Mouse (Mus musculus) heart, embryonic 13.5 days (tissue): ENCODE data around the gene Cdh11. TPM values are rescaled to one million over a fixed set of nuclear protein-coding genes. Genes with fewer than 3 reads are reported as not detected.

Experiments used
- ATAC-seq: fragments of 200-750 bp; cut with Nextera tagmentation; 2 replicates; pipeline ENCODE4 v1.8.0; 2017; ENCODE audit warnings: moderate TSS enrichment; ENCODE audit not compliant: insufficient number of reproducible peaks, low FRiP score, low TSS enrichment; ENCODE audit errors: extremely low read depth
- H3K27ac ChIP-seq: fragments of 300-500 bp; sonication (generic); replicated peaks from 2 replicates; pipeline ENCODE4 v1.5.1; 2015; ENCODE audit warnings: moderate library complexity, mild to moderate bottlenecking, inconsistent platforms
- H3K27me3 ChIP-seq: fragments of 300-500 bp; sonication (generic); replicated peaks from 2 replicates; pipeline ENCODE4 v1.6.1; 2015; ENCODE audit warnings: mild to moderate bottlenecking, inconsistent platforms
- H3K36me3 ChIP-seq: fragments of 300-500 bp; sonication (generic); 2 replicates; pipeline ENCODE4 v1.6.1; 2015; ENCODE audit warnings: mild to moderate bottlenecking, inconsistent platforms
- H3K4me1 ChIP-seq: fragments of 300-500 bp; sonication (generic); 2 replicates; pipeline ENCODE4 v1.6.1; 2015; ENCODE audit warnings: inconsistent platforms
- H3K4me2 ChIP-seq: fragments of 300-500 bp; sonication (generic); 2 replicates; pipeline ENCODE4 v1.6.1; 2015; ENCODE audit warnings: inconsistent platforms, mild to moderate bottlenecking, moderate library complexity
- H3K4me3 ChIP-seq: fragments of 300-500 bp; sonication (generic); 2 replicates; pipeline ENCODE4 v1.5.1; 2015; ENCODE audit warnings: moderate library complexity, mild to moderate bottlenecking, inconsistent platforms
- H3K9ac ChIP-seq: fragments of 300-500 bp; sonication (generic); 2 replicates; pipeline ENCODE4 v1.6.1; 2015; ENCODE audit warnings: inconsistent platforms, mild to moderate bottlenecking, moderate library complexity
- H3K9me3 ChIP-seq: fragments of 300-500 bp; sonication (generic); 2 replicates; pipeline ENCODE4 v1.6.1; 2016; ENCODE audit warnings: inconsistent platforms
- WGBS: fragments of 180-500 bp; shearing (Covaris S2); methylation state at CpG from one replicate; pipeline ENCODE4 v1.1.7; 2015; ENCODE audit warnings: mixed read lengths; 5-methylcytosine and 5-hydroxymethylcytosine counted together
- microRNA-seq: library from miRNA; unstranded; fragments of <30 nt; microRNA quantifications from one replicate; pipeline ENCODE4, GENCODE M21; 2016
- polyA plus RNA-seq: library from polyadenylated mRNA; unstranded; fragments of >200 nt; fragmentation: Nextera tagmentation; extraction: Ambion mirVana; gene quantifications from 2 replicates; pipeline ENCODE4 v1.2.1, GENCODE M21; 2015

The Cdh11 gene
- polyA plus RNA-seq, 1 experiment from 2014 or later, result 68.2 TPM

DNA sequence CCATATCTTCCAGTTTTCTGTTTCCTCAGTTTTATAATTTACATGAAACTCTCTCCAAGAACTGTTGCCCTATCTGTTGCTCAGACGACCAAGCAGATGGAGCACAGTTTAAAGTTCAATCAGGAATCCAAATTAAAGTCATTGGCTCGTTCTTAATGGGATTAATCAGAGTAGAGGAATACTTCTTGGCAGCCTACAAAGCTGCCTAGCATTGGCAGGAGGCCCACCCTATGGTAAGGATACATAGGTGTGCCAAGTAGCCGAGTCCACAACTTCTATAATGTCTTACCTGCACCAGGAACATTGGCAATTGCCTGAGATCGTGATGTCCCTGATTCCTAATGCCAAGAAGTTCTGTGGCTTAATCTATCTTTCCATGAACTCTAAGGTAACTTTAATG, 173.3 kb downstream of the Cdh11 start:
- Histone ChIP-seq H3K4me1 (peaks cover 5% of the 10 kb centered on the region), H3K27me3 (no peaks in the 10 kb centered on the region), H3K4me2 (no peak overlapping the region), H3K9me3 (no peaks in the 10 kb centered on the region), H3K27ac (no peak overlapping the region), H3K36me3 (no peaks in the 10 kb centered on the region), H3K9ac (no peak overlapping the region), H3K4me3 (no peak overlapping the region)
- 71% methylated on average over 4 of the region's 4 CpGs for WGBS
- ATAC-seq, result no peak

DNA sequence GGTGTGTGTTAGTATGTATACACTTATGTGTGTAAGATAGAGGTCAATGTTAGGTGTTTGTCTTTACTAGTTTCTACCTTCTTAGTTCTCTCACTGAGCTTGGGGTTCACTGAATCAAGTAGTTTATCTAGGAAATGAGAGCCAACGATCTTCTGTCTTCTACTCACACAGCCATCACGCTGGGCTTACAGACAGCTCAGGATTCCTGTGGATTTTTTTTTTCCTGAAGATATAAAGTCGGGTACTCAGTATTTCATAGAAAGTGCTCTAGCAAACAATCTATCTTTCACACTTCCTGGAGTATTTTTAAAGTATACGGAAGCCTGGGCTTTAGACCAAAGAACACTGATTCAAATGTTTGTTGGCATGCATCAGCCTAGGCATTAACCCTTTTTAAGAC, 184.1 kb downstream of the Cdh11 start:
- no peaks in the 10 kb centered on the region for H3K36me3 ChIP-seq
- 41% methylated on average over 4 of the region's 4 CpGs for WGBS
- peaks cover 12% of the 10 kb centered on the region for H3K4me1 ChIP-seq
- no peaks in the 10 kb centered on the region for H3K9me3 ChIP-seq
- H3K4me3 ChIP-seq, result no peak overlapping the region
- no peak overlapping the region for H3K9ac ChIP-seq
- no peak overlapping the region for H3K4me2 ChIP-seq
- ATAC-seq, result no peak
- H3K27me3 ChIP-seq, result no peaks in the 10 kb centered on the region
- peak overlapping the region; percentile 15; the same call in 1 of the 2 replicates for H3K27ac ChIP-seq

DNA sequence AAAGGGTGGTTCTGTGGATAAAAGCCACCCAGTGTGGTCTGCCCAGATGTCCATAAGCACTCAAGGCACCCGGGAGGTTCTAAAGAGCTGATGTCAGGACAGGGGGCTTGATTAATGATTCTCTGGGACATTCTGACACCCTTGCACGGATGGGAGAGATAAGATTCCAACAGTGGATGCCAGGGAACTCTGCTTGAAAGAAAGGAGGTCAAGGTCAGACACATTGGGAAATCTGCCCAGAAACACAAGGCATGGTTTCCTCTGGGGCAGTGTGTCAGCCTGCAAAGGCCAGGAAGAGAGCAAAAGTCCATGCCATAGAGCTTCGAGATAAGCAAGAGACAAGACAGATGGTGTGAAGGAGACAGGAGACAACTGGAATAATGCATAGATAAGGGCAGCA, 188.9 kb downstream of the Cdh11 start:
- Histone ChIP-seq H3K9ac (no peak overlapping the region), H3K27me3 (no peaks in the 10 kb centered on the region), H3K4me3 (no peak overlapping the region), H3K36me3 (no peaks in the 10 kb centered on the region), H3K4me1 (peaks cover 19% of the 10 kb centered on the region), H3K9me3 (no peaks in the 10 kb centered on the region), H3K27ac (peak overlapping the region; percentile 10), H3K4me2 (no peak overlapping the region)
- ATAC-seq, result no peak; the same call in 1 of the 2 replicates
- WGBS, result 3% methylated on average over 3 of the region's 3 CpGs

DNA sequence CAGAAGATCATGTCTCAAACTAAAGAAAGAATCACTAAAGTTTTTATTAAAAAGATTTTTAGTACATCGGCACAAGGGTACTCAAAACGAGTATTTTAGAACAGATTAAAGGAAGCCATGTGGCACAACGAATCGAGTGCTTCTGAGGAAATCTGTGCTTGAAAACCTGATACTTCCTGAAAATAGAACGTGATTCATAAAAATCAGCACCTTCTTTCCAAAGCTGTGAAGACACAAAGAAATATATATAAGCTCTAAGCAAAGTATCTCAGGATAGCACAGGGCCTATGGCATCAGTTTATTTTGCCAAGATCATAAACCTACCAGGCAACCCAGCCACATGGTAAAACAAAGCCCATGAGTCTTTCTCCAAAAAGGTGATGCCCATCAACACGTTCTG, 191.5 kb downstream of the Cdh11 start:
- WGBS, result 82% methylated on average over 6 of the region's 6 CpGs
- Histone ChIP-seq H3K9ac (no peak overlapping the region), H3K27ac (no peak overlapping the region), H3K36me3 (no peaks in the 10 kb centered on the region), H3K9me3 (no peaks in the 10 kb centered on the region), H3K27me3 (no peaks in the 10 kb centered on the region), H3K4me2 (no peak overlapping the region), H3K4me3 (no peak overlapping the region), H3K4me1 (peaks cover 16% of the 10 kb centered on the region)
- no peak for ATAC-seq

Small RNA genes lying within 50 kb of the gene (microRNA-seq; reads per million reads assigned to microRNA genes)
- not detected for gene Gm26301
